Mouse (Mus musculus) subcutaneous adipose tissue, adult 2 months (tissue): Measurements from ENCODE around the gene Zfp770. TPM values are rescaled to one million over a fixed set of nuclear protein-coding genes. Genes with fewer than 3 reads are reported as not detected.

Source experiments
- polyA plus RNA-seq: library from polyadenylated mRNA; depleted of rRNA; stranded (reverse); fragments of >200 nt; gene quantifications from 2 replicates; pipeline ENCODE4 v1.2.3, GENCODE M21; 2012; ENCODE audit warnings: low replicate concordance; rRNA removed

Gene Zfp770
- polyA plus RNA-seq, result 2.0 and 2.8 TPM in 2 replicates

GRCm38 (mm10) chr2:114200932-114201559 is at the start of gene Zfp770:
Zfp770 (minus strand) TSS chr2:114201469.

GRCm38 (mm10) chr2:114186924-114187323 is 14.3 kb downstream of the Zfp770 start, which contains the start of gene Aqr:
Aqr (minus strand) TSS chr2:114187024.

Other genes starting within 250 kb of the Zfp770 start
- not detected in 2 replicates for gene Gjd2, start 187.8 kb downstream of the Zfp770 start, polyA plus RNA-seq
- 2.1 and 2.3 TPM in 2 replicates for gene Actc1, start 147.9 kb downstream of the Zfp770 start, polyA plus RNA-seq
- 15.6 and 29.8 TPM in 2 replicates for gene Aqr, start 14.4 kb downstream of the Zfp770 start, polyA plus RNA-seq